Mouse (Mus musculus) cerebellum, adult 2 months (tissue): ENCODE data around the gene Palld. TPM values are rescaled to one million over a fixed set of nuclear protein-coding genes. Genes with fewer than 3 reads are reported as not detected.

Experiments
- DNase-seq, 2 experiments: peaks; one replicate each; pipeline ENCODE4 v3.0.0; 2021
- H3K27ac ChIP-seq: fragments of 200-500 bp; 2 replicates; pipeline ENCODE4 v1.5.1; 2012; ENCODE audit warnings: low read length, control low read depth, inconsistent platforms; ENCODE audit not compliant: insufficient read depth
- H3K27me3 ChIP-seq: fragments of 200-500 bp; 2 replicates; pipeline ENCODE4 v1.6.1; 2012; ENCODE audit warnings: inconsistent platforms, mild to moderate bottlenecking, low read length, moderate library complexity; ENCODE audit not compliant: control insufficient read depth, insufficient read depth
- H3K4me1 ChIP-seq: fragments of 200-500 bp; 2 replicates; pipeline ENCODE4 v1.6.1; 2011; ENCODE audit warnings: low read length; ENCODE audit not compliant: control insufficient read depth, insufficient read depth
- H3K4me3 ChIP-seq: fragments of 200-500 bp; replicated peaks from 2 replicates; pipeline ENCODE3; 2011; ENCODE audit warnings: mild to moderate bottlenecking, low read depth, low read length, control low read depth; ENCODE audit not compliant: insufficient read depth
- CTCF ChIP-seq: fragments of 200-500 bp; IDR thresholded peaks from 2 replicates; pipeline ENCODE4 v1.5.1; 2011; ENCODE audit warnings: low read depth, mild to moderate bottlenecking, control low read depth, low read length, moderate library complexity, borderline replicate concordance; ENCODE audit not compliant: insufficient read depth
- POLR2A ChIP-seq: fragments of 200-500 bp; IDR thresholded peaks from 2 replicates; pipeline ENCODE4 v1.6.1; 2011; ENCODE audit warnings: low read length, control low read depth, borderline replicate concordance; ENCODE audit not compliant: insufficient read depth
- WGBS: fragments of 180-500 bp; shearing (Covaris S2); methylation state at CpG from one replicate; pipeline ENCODE4 v1.1.7; 2018; 5-methylcytosine and 5-hydroxymethylcytosine counted together
- polyA plus RNA-seq: library from polyadenylated mRNA; depleted of rRNA; stranded (reverse); fragments of >200 nt; gene quantifications from 2 replicates; pipeline ENCODE4 v1.2.3, GENCODE M21; 2012

Palld gene
- polyA plus RNA-seq, 1 experiment: 5.5 TPM

DNA sequence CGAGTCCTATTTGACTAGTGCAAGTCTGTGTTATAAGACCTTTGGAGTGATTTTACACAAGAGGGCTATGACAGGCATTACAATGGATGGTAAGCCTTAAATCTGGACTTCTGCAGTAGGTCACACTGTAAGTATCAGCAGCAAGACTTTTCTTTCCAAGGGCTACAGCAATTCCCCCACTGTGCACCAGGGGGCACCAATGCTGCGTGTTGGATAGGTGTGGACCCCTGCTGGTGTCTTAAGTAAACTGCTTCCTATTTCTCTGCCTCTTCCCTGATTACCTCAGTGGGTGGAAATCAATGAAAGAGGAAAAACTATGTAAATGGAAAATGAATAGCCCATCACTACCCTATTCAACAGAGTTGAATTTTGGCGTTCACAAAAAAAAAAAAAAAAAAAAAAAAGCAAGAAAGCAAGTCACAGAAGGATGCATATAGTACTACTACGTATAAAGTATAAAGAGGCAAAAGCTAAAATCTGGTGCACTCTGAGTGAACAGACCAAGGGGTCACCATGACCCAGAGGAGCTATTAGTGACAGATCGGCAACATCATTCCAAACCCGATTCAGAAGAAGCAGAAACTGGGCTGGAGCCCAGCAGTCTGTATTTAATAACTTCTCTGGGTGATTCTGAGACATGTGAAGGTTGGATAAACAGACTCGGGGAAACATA, 362.5 kb downstream of the Palld start:
- H3K27me3 ChIP-seq: no peaks in the 10 kb centered on the region
- DNase-seq: peak; percentile 46 to 69
- TF ChIP-seq CTCF (peak; percentile 97), POLR2A (no peak)
- no peaks in the 10 kb centered on the region for H3K4me1 ChIP-seq
- no peak overlapping the region for H3K27ac ChIP-seq
- WGBS: 43% methylated on average over 7 of the region's 7 CpGs
- no peak overlapping the region for H3K4me3 ChIP-seq

DNA sequence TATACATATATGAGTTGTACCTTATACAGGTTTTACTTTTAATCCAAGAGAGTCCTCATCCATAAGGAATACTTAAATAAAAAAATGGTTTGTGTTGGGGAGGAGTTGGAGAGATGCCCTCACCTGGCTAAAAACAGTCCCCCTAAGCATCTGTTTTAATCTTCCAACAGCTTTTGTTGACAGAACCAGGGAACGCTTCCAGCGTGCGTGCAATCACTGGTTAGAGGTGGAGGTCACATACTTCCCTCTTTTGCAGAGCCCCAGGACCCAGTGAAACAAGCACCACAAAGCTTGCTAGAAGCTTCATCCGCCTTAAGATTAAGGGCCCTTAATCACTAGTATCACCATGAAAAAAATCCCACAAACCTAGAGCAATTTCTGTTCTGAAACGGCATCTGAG, 365.0 kb downstream of the Palld start:
- TF ChIP-seq CTCF (no peak), POLR2A (no peak)
- 78% methylated on average over 5 of the region's 5 CpGs for WGBS
- H3K27me3 ChIP-seq: no peaks in the 10 kb centered on the region
- H3K27ac ChIP-seq: no peak overlapping the region
- DNase-seq: no peak
- no peaks in the 10 kb centered on the region for H3K4me1 ChIP-seq
- H3K4me3 ChIP-seq: no peak overlapping the region

DNA sequence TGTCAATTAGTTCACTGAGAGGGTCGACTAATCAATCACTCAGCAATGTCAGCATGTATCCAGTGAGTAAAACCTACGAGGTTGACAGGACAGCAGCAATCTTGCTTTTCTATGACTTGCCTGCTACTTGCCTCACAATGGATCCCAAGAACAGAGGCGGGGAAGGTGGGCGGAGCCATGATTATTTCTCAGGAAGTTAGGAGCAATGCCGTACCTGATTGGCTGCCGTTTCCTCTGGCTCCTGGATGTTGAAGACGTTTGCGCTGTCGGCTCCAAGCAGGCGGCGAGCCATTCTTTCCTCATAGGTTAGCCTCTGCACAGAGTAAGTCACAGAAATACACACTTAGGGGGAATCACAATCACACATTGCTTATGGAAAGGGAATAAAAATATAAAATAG, 367.0 kb downstream of the Palld start:
- no peak overlapping the region for H3K4me3 ChIP-seq
- TF ChIP-seq CTCF (no peak), POLR2A (no peak)
- WGBS: 81% methylated on average over 11 of the region's 11 CpGs

DNA sequence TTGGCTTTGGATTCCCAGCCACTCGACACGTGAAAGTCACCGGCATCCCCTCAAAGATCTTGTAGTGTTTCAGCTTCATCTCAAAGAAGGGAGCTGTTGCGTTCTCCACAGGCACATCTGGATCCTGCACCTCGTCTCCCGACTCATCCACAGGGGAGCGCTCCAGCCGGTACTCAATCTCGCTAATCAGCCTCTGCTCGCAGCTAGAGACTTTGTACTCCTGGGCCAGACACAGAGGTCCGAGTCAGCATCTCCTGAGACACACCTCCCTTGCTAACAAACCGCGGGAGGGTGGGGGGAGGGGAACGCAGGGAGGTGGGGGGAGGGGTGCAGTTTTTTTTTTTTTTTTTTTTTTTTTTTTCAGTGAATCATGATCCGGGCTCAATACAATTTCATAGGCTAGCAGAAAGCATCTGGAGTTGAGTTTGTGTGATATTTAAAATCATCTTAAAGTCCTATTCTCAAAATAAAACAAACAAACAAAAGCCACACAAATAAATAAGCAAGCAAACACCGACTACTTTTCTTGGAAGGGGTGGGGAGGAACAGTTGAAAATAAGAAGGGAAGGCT, 369.0 kb downstream of the Palld start:
- H3K4me3 ChIP-seq: no peak overlapping the region
- no peaks in the 10 kb centered on the region for H3K27me3 ChIP-seq
- no peak for DNase-seq
- 53% methylated on average over 16 of the region's 16 CpGs for WGBS
- H3K27ac ChIP-seq: no peak overlapping the region
- TF ChIP-seq POLR2A: no peak
- no peak for TF ChIP-seq CTCF
- H3K4me1 ChIP-seq: no peaks in the 10 kb centered on the region

More for the DNA sequence above, 367.0 kb downstream of the Palld start:
- H3K27ac ChIP-seq: no peak overlapping the region
- H3K4me1 ChIP-seq: no peaks in the 10 kb centered on the region
- no peak for DNase-seq
- H3K27me3 ChIP-seq: no peaks in the 10 kb centered on the region

DNA sequence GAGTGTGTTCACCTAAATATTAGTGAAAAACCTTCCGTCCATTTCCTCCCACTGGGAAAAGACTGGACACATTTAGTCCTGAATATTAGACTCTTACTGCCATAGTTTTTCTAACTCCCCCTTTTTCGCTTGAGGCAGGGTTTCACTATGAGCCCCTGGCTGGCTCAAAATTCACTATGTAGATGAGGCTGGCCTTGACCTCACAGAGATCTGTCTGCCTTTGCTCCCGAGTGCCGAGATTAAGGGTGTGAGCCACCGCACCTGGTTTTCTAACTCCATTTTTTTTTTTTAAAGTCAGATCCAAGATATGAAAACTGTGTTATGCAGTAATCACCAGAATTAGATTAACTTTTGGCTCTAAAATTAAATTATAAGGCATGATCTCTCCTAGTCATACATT, 369.7 kb downstream of the Palld start:
- TF ChIP-seq CTCF (no peak), POLR2A (no peak)

DNA sequence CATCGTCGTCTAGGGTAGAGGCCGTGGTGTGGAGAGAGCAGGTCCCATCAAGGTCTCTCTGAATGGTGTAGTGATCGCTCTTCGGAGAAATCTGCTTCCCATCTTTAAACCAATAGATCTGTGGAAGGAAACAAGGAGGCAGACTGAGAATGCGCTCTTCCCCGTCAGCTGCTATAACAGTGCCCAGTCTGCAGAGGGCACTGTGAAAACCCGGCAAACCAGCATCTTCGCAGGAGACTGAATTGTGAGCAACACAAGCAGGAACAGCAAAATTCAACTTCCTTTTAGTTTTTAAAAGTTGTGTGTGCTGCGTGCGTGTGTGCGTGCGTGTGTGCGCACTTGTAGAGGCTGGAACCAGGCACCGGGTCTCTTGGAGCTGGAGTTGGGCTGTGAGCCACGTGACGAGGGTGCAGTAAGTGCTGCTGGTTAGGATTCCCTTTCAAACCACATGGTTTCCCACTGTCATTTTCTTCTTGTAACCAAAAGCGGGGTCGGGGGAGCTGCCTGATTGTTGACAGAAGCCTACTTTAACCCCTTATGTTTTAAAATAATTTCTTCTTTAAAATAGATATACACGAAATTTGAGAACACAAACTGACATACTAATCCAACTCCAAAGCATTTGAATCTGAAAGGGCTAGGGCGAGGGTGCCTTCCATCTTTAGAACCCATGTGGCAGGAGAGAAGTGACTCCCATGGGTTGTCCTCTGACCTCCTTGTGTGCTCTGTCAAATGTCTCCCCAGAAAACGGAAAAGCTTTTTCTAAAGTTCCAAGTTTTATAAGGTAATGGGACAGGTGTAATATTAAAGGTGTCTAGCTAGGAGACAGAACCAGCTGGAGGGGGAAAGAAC, 370.3 kb downstream of the Palld start:
- 59% methylated on average over 22 of the region's 22 CpGs for WGBS
- H3K27me3 ChIP-seq: no peaks in the 10 kb centered on the region
- no peak overlapping the region for H3K27ac ChIP-seq
- TF ChIP-seq CTCF: peak; percentile 25; the same call in 1 of the 2 replicates
- TF ChIP-seq POLR2A: no peak
- H3K4me1 ChIP-seq: no peaks in the 10 kb centered on the region
- H3K4me3 ChIP-seq: no peak overlapping the region
- no peak for DNase-seq

More for the DNA sequence above, 369.7 kb downstream of the Palld start:
- Histone ChIP-seq H3K27ac (no peak overlapping the region), H3K4me3 (no peak overlapping the region), H3K4me1 (no peaks in the 10 kb centered on the region), H3K27me3 (no peaks in the 10 kb centered on the region)
- no peak for DNase-seq
- WGBS: 79% methylated on average over 5 of the region's 5 CpGs

DNA sequence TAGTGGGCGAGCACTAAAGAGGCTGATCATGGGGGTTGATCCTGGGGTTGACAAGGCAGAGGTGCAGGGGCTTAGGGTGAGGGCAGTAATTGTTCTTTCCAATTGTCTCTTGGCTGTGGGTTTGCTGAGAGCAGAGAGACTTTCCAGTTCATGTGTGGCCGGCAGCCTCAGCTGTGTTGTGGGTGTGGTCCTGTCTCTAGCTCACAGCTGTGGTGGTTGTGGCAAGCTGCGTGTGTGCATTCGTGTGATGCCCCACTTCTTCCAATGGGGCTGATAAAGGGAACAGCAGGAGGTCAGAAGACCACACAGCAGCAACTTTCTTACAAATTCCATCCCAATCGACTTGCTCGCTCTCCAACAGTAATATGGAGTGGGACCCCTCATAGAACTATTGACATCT, 373.8 kb downstream of the Palld start:
- H3K27ac ChIP-seq: no peak overlapping the region
- H3K4me3 ChIP-seq: no peak overlapping the region
- TF ChIP-seq POLR2A (no peak), CTCF (no peak)
- no peak for DNase-seq
- H3K4me1 ChIP-seq: no peaks in the 10 kb centered on the region
- 37% methylated on average over 6 of the region's 6 CpGs for WGBS
- H3K27me3 ChIP-seq: no peaks in the 10 kb centered on the region
